Mouse (Mus musculus): Measurements from ENCODE around the gene Slc44a3. TPM values are rescaled to one million over a fixed set of nuclear protein-coding genes. Genes with fewer than 3 reads are reported as not detected.

The Slc44a3 gene
- total RNA-seq, 2 experiments from 2014 or later: not detected

- ATAC-seq (ENCODE audit: poor library complexity, severe bottlenecking): no peak
Observed at GRCm38 (mm10) chr3:121430289-121430936, 101.8 kb downstream of the Slc44a3 start.

DNA sequence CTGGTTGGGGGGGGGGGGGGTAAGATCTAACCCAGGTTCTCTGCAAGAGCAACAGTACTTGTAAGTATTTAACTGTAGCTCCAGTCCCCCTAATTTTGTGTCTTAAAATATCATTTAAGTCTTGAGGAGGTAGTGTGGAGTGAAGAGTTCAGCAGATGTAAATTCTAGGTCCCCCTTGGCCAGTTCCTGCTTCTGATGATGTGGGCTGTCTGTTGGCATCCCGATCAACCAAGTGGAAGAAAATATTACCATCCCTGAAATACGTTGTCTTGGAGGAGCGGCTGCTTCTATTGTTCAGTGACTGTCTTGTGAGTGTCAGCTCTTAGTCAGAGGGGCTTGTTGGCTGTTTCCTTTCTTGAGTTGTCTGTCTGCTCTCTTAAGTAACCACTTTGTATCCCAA, 102.7 kb downstream of the Slc44a3 start:
- ATAC-seq (ENCODE audit: poor library complexity, severe bottlenecking): no peak

- ATAC-seq (ENCODE audit: poor library complexity, severe bottlenecking): no peak
Observed at GRCm38 (mm10) chr3:121428696-121429259, 103.4 kb downstream of the Slc44a3 start.

DNA sequence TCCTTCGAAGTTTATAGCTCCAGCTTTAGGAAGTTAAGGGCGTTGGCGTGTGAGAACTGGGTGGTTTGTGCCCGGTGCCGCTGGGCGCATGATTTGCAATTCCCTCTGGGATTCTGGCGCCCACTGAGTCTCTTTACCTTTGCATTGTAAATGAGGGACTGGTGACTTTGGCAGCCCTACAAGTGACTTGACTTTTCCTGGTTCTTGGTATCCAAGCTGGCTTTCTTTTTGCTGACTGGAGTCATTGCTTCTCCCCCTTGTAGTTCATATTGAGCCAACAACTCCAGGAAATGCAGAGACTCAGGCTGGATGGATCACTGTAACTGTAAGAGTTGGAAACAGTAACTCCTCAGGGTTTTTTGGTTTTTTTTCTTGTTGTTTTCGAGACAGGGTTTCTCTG, 104.0 kb downstream of the Slc44a3 start:
- ATAC-seq (ENCODE audit: poor library complexity, severe bottlenecking): no peak

DNA sequence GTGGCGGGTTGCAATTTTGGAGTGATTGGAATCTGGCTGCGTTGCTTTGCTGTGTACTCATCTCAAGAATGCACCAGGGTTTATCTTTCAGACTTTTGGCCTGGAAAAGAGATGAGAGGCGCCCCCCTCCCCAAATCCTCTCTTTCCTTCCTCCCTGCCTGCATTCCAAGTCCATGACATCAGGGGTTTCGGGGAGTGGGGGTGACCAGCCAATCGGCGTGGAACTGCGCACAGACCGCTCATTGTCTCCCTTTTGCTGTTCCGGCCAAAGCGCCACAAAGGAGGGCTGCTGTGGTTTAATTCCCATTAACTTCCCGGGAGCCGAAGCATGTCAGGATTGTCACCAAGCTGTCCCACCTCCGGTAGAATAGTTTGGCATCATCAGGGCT, 104.7 kb downstream of the Slc44a3 start:
- ATAC-seq (ENCODE audit: poor library complexity, severe bottlenecking): 0 out of 2 replicates have a peak, but pooled peaks have one; percentile 1

DNA sequence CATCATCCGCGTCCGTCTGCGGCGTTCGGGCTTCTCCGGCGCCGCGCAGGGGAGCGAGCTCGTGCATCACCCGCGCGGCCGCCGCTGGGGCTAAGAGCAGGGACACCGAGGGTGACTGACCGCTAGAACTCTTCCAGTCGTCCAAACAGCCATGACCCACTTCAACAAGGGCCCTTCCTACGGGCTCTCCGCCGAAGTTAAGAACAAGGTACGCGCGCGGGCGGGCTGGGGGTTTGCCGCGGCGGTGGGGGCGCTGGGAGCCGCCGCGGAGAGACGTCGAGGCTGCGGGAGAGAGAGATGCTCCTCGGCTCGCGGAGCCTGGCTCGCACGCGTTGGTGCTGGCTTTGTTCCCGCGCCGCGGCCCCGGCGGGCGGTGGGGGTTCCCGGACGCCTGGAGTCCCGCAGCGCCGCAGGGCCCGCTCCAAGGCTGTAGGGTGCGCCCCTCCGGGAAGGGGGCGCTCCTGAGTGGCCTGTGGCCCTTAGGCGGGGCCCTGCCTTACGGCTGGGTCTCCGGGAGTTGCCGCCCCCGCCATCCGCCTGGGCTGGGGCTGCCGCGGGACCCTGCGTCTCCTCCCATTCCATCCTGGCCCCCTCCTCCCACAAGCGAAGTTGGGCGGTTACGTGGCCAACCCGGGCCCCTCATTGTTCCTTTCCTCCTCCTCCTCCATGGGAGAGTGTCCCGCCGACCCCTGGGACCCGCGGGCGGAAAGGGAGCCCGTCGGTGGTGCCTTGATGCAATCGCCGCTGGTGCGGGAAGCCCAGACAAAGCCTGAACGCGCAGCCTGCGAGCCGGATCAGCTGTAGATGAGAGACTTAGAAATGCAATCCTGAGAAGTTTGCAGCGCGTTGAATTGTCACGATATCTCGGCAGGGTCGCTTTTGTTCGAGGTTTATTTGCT, 105.3 kb downstream of the Slc44a3 start:
- ATAC-seq (ENCODE audit: poor library complexity, severe bottlenecking): peak; percentile 56

GRCm38 (mm10) chr3:121425861-121426620, 106.2 kb downstream of the Slc44a3 start, which contains the start of gene Cnn3:
TSS of gene Cnn3 (plus strand) at chr3:121426497.
- ATAC-seq (ENCODE audit: poor library complexity, severe bottlenecking): peak; percentile 63

GRCm38 (mm10) chr3:121422405-121422804, 109.8 kb downstream of the Slc44a3 start:
- no peak for ATAC-seq (ENCODE audit: poor library complexity, severe bottlenecking)

DNA sequence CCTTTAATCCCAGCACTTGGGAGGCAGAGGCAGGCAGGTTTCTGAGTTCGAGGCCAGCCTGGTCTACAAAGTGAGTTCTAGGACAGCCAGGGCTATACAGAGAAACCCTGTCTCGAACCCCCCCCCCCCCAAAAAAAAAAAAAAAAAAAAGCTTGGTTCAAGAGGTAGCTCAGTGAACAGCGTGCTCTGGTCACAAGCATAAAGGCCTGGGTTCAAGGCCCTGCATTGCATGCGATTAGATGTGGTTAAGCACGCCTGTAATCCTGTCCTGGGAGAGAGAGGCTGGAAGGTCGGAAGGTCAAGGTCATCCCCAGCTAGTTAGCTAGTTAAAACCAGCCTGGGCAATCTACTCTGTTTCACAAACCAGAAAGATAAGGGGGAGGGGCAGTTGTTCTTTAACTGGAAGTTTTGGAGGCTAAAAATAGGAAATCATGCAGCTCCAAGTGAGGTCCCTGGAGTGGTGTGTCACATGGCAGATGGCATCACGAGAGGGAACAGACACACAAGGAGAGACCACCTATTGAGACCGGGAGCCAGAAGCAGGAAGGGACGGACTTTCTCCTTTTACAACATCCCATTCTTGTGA, 113.3 kb downstream of the Slc44a3 start:
- ATAC-seq (ENCODE audit: poor library complexity, severe bottlenecking): no peak

DNA sequence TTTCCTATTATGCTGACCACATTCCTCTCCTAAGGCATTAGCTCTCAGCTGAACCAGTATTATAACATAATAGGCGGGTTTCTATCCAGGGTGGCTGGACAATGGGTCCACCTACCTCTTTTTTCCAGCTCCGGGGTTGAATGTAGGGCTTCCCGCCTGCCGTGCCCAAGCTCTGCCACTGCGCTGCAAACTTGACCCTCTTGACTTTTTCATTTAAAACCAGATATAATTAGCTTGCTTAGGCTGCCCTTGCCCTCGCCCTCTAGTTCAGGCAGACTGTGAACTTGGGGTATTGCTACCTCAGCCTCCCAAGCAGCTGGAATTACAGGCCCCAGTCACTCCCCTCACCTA, 114.0 kb downstream of the Slc44a3 start:
- ATAC-seq (ENCODE audit: poor library complexity, severe bottlenecking): no peak

GRCm38 (mm10) chr3:121417379-121418250, 114.6 kb downstream of the Slc44a3 start:
- no peak for ATAC-seq (ENCODE audit: poor library complexity, severe bottlenecking)

DNA sequence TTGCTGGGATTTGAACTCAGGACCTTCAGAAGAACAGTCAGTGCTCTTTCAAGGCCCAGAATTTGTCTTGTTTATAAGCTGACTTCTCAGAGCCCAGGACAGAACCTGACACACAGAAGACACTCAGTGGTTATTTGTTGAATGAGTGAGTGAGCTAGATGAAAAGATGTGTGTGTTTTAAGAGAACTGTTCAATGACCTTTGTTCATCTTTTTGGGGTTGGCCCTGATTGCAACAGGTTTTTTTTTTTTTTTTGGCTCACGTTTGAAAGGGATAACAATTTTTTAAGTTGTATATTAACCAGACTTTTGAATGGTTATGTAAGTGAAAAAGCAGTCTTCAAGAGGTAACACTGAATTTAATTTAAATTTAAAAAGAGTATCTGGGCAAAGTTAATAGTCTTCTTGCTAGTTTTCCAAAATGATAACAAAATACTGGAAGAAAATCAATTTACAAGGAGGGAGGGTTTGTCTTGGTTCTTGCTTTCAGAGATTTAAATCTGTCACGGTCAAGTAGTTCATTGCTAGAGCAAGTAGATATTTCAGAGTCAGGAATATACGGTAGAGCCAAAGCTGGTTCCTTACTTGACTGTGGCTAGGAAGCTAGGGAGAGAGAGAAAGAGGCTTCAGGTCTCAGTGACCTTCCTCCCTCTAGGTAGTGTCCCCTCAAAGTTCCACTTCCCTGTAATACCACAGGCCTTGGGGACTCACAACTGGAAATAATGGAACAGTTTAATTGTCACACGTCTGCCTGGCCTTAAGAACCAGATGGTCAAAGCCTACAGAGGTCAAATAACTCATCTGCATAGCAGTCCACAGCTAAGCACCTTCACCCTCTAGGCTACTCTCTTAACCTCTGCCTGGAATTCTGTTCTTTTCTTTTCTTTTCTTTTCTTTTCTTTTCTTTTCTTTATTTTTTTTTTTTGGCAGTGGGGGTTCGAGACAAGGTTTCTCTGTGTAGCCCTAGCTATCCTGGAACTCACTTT, 115.7 kb downstream of the Slc44a3 start:
- ATAC-seq (ENCODE audit: poor library complexity, severe bottlenecking): no peak

DNA sequence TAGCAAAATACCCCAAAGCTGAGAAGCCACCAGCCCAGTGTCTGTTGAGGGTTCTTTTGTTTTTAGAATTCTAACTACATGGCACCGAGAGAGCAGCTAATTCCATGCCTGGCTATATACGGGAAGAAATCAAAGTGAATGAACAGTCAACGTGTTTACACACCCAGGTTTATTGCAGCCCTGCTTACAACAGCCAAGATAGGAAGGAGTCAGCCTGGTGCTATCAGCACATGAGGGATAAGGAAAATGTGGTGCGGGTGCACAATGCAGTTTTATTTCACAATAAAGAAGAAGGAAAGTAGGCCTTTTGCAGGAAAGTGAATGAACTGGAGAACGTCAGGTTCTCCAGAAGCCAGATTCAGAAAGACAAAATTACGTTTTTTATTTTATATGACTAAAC, 120.8 kb downstream of the Slc44a3 start:
- no peak for ATAC-seq (ENCODE audit: poor library complexity, severe bottlenecking)

Other genes starting within 250 kb of the Slc44a3 start
- 2.0 and 3.0 TPM in 2 replicates for gene Tmem56, start 249.3 kb downstream of the Slc44a3 start, total RNA-seq (2015)
- 0.70 and 1.7 TPM in 2 replicates for gene Tmem56, start 249.3 kb downstream of the Slc44a3 start, total RNA-seq (2017)
- gene Alg14, start 240.6 kb downstream of the Slc44a3 start, total RNA-seq (2015): 21.9 and 26.9 TPM in 2 replicates
- 7.8 and 18.7 TPM in 2 replicates for gene Alg14, start 240.6 kb downstream of the Slc44a3 start, total RNA-seq (2017)
- 14.5 and 19.5 TPM in 2 replicates for gene Cnn3, start 105.9 kb downstream of the Slc44a3 start, total RNA-seq (2015)
- gene Cnn3, start 105.9 kb downstream of the Slc44a3 start, total RNA-seq (2017): 11.3 and 13.3 TPM in 2 replicates
- not detected in 2 replicates for gene 4930432M17Rik, start 138.4 kb upstream of the Slc44a3 start, total RNA-seq (2015)
- gene 4930432M17Rik, start 138.4 kb upstream of the Slc44a3 start, total RNA-seq (2017): not detected in 2 replicates
- 0.89 TPM in 1 of 2 replicates, not detected in the other for gene F3, start 191.1 kb upstream of the Slc44a3 start, total RNA-seq (2015)
- 2.6 TPM in 1 of 2 replicates, not detected in the other for gene F3, start 191.1 kb upstream of the Slc44a3 start, total RNA-seq (2017)